Mouse (Mus musculus): ENCODE results near the gene Camta2. TPM values are rescaled to one million over a fixed set of nuclear protein-coding genes. Genes with fewer than 3 reads are reported as not detected.
A peak's percentile ranks its signal among the peaks of the same experiment; 100 is the strongest.

The Camta2 gene
- polyA plus RNA-seq, 1 experiment from 2014 or later = 12.9 TPM

GRCm38 (mm10) chr11:70711026-70711425 lies 23.1 kb upstream of the Camta2 start:
- Histone ChIP-seq H3K36me3 (peaks cover 81% of the 10 kb centered on the region), H3K27me3 (no peaks in the 10 kb centered on the region), H3K4me1 (no peaks in the 10 kb centered on the region), H3K9ac (no peak overlapping the region), H3K27ac (no peak overlapping the region), H3K4me2 (no peak overlapping the region), H3K4me3 (no peak overlapping the region), H3K9me3 (no peaks in the 10 kb centered on the region)
- WGBS = 93% methylated on average over 10 of the region's 10 CpGs
- ATAC-seq (ENCODE audit: insufficient number of reproducible peaks, low FRiP score, low TSS enrichment, low read depth) = no peak

GRCm38 (mm10) chr11:70706127-70706526 lies 18.2 kb upstream of the Camta2 start:
- H3K27me3 ChIP-seq = no peaks in the 10 kb centered on the region
- no peak overlapping the region for H3K4me3 ChIP-seq
- no peak overlapping the region for H3K4me2 ChIP-seq
- H3K27ac ChIP-seq = no peak overlapping the region
- H3K9me3 ChIP-seq = no peaks in the 10 kb centered on the region
- no peak for ATAC-seq (ENCODE audit: insufficient number of reproducible peaks, low FRiP score, low TSS enrichment, low read depth)
- 73% methylated on average over 3 of the region's 3 CpGs for WGBS
- peaks cover 24% of the 10 kb centered on the region for H3K4me1 ChIP-seq
- peaks cover 79% of the 10 kb centered on the region for H3K36me3 ChIP-seq
- no peak overlapping the region for H3K9ac ChIP-seq

- Histone ChIP-seq H3K4me1 (peaks cover 29% of the 10 kb centered on the region), H3K27me3 (no peaks in the 10 kb centered on the region), H3K9ac (peak overlapping the region; percentile 33; the same call in 1 of the 2 replicates), H3K36me3 (peaks cover 48% of the 10 kb centered on the region), H3K9me3 (no peaks in the 10 kb centered on the region), H3K4me2 (0 out of 2 replicates have a peak overlapping the region, but pooled peaks have one; percentile 7), H3K4me3 (no peak overlapping the region), H3K27ac (no peak overlapping the region; the same call in 1 of the 2 replicates)
- no peak for ATAC-seq (ENCODE audit: insufficient number of reproducible peaks, low FRiP score, low TSS enrichment, low read depth)
- WGBS = 58% methylated on average over 5 of the region's 6 CpGs
Observed at GRCm38 (mm10) chr11:70702781-70703180, 14.9 kb upstream of the Camta2 start.

- Histone ChIP-seq H3K27me3 (no peaks in the 10 kb centered on the region), H3K27ac (no peak overlapping the region; the same call in 1 of the 2 replicates), H3K9ac (peak overlapping the region; percentile 93; the same call in 1 of the 2 replicates), H3K36me3 (peaks cover 41% of the 10 kb centered on the region), H3K4me3 (peak overlapping the region; percentile 92), H3K4me2 (peak overlapping the region; percentile 86), H3K9me3 (no peaks in the 10 kb centered on the region), H3K4me1 (peaks cover 29% of the 10 kb centered on the region)
- WGBS = 76% methylated on average over 6 of the region's 6 CpGs
- ATAC-seq (ENCODE audit: insufficient number of reproducible peaks, low FRiP score, low TSS enrichment, low read depth) = no peak
Observed at GRCm38 (mm10) chr11:70701984-70702733, 14.3 kb upstream of the Camta2 start.

GRCm38 (mm10) chr11:70701221-70701955 lies 13.5 kb upstream of the Camta2 start:
- Histone ChIP-seq H3K4me1 (peaks cover 29% of the 10 kb centered on the region), H3K36me3 (peaks cover 34% of the 10 kb centered on the region), H3K27me3 (no peaks in the 10 kb centered on the region), H3K9me3 (no peaks in the 10 kb centered on the region), H3K27ac (peak overlapping the region; percentile 97), H3K4me2 (peak overlapping the region; percentile 86), H3K4me3 (peak overlapping the region; percentile 92), H3K9ac (peak overlapping the region; percentile 93)
- ATAC-seq (ENCODE audit: insufficient number of reproducible peaks, low FRiP score, low TSS enrichment, low read depth) = no peak
- 9% methylated on average over 10 of the region's 10 CpGs for WGBS

GRCm38 (mm10) chr11:70700613-70701012 lies 12.7 kb upstream of the Camta2 start:
- no peaks in the 10 kb centered on the region for H3K27me3 ChIP-seq

GRCm38 (mm10) chr11:70699722-70700556 lies 12.0 kb upstream of the Camta2 start, which contains the start of the genes Inca1 and Kif1c:
Gene Inca1 (minus strand): TSS chr11:70700155.
Gene Kif1c (plus strand): TSS chr11:70700548.
- Histone ChIP-seq H3K27me3 (no peaks in the 10 kb centered on the region), H3K4me3 (peak within 1 kb of the TSS; percentile 92), H3K4me2 (peak within 1 kb of the TSS; percentile 86), H3K9me3 (no peaks in the 10 kb centered on the region), H3K9ac (peak within 1 kb of the TSS; percentile 93), H3K36me3 (peaks cover 19% of the 10 kb centered on the region), H3K27ac (peak within 1 kb of the TSS; percentile 97), H3K4me1 (peaks cover 29% of the 10 kb centered on the region)
- under 1% methylated on average over 67 of the region's 69 CpGs for WGBS
- ATAC-seq (ENCODE audit: insufficient number of reproducible peaks, low FRiP score, low TSS enrichment, low read depth) = peak; percentile 91

More at GRCm38 (mm10) chr11:70700613-70701012, 12.7 kb upstream of the Camta2 start:
- Histone ChIP-seq H3K36me3 (peaks cover 26% of the 10 kb centered on the region), H3K4me3 (peak overlapping the region; percentile 92), H3K4me2 (peak overlapping the region; percentile 86), H3K9ac (peak overlapping the region; percentile 93), H3K27ac (peak overlapping the region; percentile 97), H3K4me1 (peaks cover 29% of the 10 kb centered on the region), H3K9me3 (no peaks in the 10 kb centered on the region)
- peak; percentile 25 for ATAC-seq (ENCODE audit: insufficient number of reproducible peaks, low FRiP score, low TSS enrichment, low read depth)
- under 1% methylated on average over 34 of the region's 34 CpGs for WGBS

- Histone ChIP-seq H3K36me3 (peaks cover 10% of the 10 kb centered on the region), H3K4me2 (no peak overlapping the region), H3K27ac (no peak overlapping the region), H3K4me1 (peaks cover 29% of the 10 kb centered on the region), H3K4me3 (no peak overlapping the region), H3K27me3 (no peaks in the 10 kb centered on the region), H3K9ac (no peak overlapping the region), H3K9me3 (no peaks in the 10 kb centered on the region)
- 70% methylated on average over 2 of the region's 2 CpGs for WGBS
- ATAC-seq (ENCODE audit: insufficient number of reproducible peaks, low FRiP score, low TSS enrichment, low read depth) = no peak
Observed at GRCm38 (mm10) chr11:70699051-70699450, 11.1 kb upstream of the Camta2 start.

GRCm38 (mm10) chr11:70697376-70697775 lies 9.5 kb upstream of the Camta2 start:
- Histone ChIP-seq H3K4me1 (peaks cover 18% of the 10 kb centered on the region), H3K27me3 (no peaks in the 10 kb centered on the region), H3K9me3 (no peaks in the 10 kb centered on the region), H3K4me3 (no peak overlapping the region), H3K9ac (no peak overlapping the region), H3K4me2 (no peak overlapping the region), H3K36me3 (no peaks in the 10 kb centered on the region), H3K27ac (no peak overlapping the region)
- 72% methylated on average over 3 of the region's 3 CpGs for WGBS
- no peak for ATAC-seq (ENCODE audit: insufficient number of reproducible peaks, low FRiP score, low TSS enrichment, low read depth)

- 69% methylated on average over 3 of the region's 3 CpGs for WGBS
- Histone ChIP-seq H3K9ac (no peak overlapping the region), H3K4me1 (peaks cover 6% of the 10 kb centered on the region), H3K9me3 (no peaks in the 10 kb centered on the region), H3K27ac (no peak overlapping the region), H3K27me3 (no peaks in the 10 kb centered on the region), H3K36me3 (no peaks in the 10 kb centered on the region), H3K4me2 (no peak overlapping the region), H3K4me3 (no peak overlapping the region)
- no peak for ATAC-seq (ENCODE audit: insufficient number of reproducible peaks, low FRiP score, low TSS enrichment, low read depth)
Observed at GRCm38 (mm10) chr11:70693504-70693903, 5.6 kb upstream of the Camta2 start.

GRCm38 (mm10) chr11:70689578-70689977 lies 1.7 kb upstream of the Camta2 start:
- WGBS = 57% methylated on average over 4 of the region's 4 CpGs
- peaks cover 10% of the 10 kb centered on the region for H3K36me3 ChIP-seq

More at GRCm38 (mm10) chr11:70689578-70689977, 1.7 kb upstream of the Camta2 start:
- Histone ChIP-seq H3K27me3 (no peaks in the 10 kb centered on the region), H3K4me3 (no peak overlapping the region), H3K27ac (no peak overlapping the region), H3K4me1 (peaks cover 23% of the 10 kb centered on the region), H3K4me2 (no peak overlapping the region), H3K9me3 (no peaks in the 10 kb centered on the region), H3K9ac (no peak overlapping the region)
- no peak for ATAC-seq (ENCODE audit: insufficient number of reproducible peaks, low FRiP score, low TSS enrichment, low read depth)

Data from limb, embryonic 15.5 days (tissue).